Mouse (Mus musculus) embryonic facial prominence, embryonic 14.5 days (tissue): ENCODE measurements around the gene Zfp266. TPM values are rescaled to one million over a fixed set of nuclear protein-coding genes. Genes with fewer than 3 reads are reported as not detected.
A peak's percentile ranks its signal among the peaks of the same experiment; 100 is the strongest.

Experiments
- ATAC-seq: fragments of 200-750 bp; cut with Nextera tagmentation; 2 replicates; pipeline ENCODE4 v1.8.0; 2017; ENCODE audit warnings: low read depth, moderate number of reproducible peaks, moderate TSS enrichment
- DNase-seq: peaks from one replicate; pipeline ENCODE4 v3.0.0-alpha.2; 2015; ENCODE audit warnings: low spot score
- H3K27ac ChIP-seq: fragments of 300-500 bp; sonication (generic); replicated peaks from 2 replicates; pipeline ENCODE4 v1.5.1; 2014; ENCODE audit warnings: low read depth, mild to moderate bottlenecking, low read length, moderate library complexity
- H3K27me3 ChIP-seq: fragments of 300-500 bp; sonication (generic); replicated peaks from 2 replicates; pipeline ENCODE4 v1.6.1; 2014; ENCODE audit warnings: low read length; ENCODE audit not compliant: control insufficient read depth, insufficient read depth
- H3K36me3 ChIP-seq: fragments of 300-500 bp; sonication (generic); 2 replicates; pipeline ENCODE4 v1.6.1; 2014; ENCODE audit warnings: low read length, mixed read lengths; ENCODE audit not compliant: control insufficient read depth, insufficient read depth
- H3K4me1 ChIP-seq: fragments of 300-500 bp; sonication (generic); 2 replicates; pipeline ENCODE4 v1.6.1; 2014; ENCODE audit warnings: antibody characterized with exemption, low read length; ENCODE audit not compliant: control insufficient read depth, insufficient read depth
- H3K4me2 ChIP-seq: fragments of 300-500 bp; sonication (generic); 2 replicates; pipeline ENCODE4 v1.6.1; 2014; ENCODE audit warnings: low read depth, mild to moderate bottlenecking, low read length, moderate library complexity, mixed read lengths
- H3K4me3 ChIP-seq: fragments of 300-500 bp; sonication (generic); 2 replicates; pipeline ENCODE4 v1.5.1; 2014; ENCODE audit warnings: low read depth, mild to moderate bottlenecking, low read length
- H3K9ac ChIP-seq: fragments of 300-500 bp; sonication (generic); 2 replicates; pipeline ENCODE4 v1.6.1; 2014; ENCODE audit warnings: low read depth, mild to moderate bottlenecking, low read length, moderate library complexity, mixed read lengths
- H3K9me3 ChIP-seq: fragments of 300-500 bp; sonication (generic); 2 replicates; pipeline ENCODE4 v1.6.1; 2016; ENCODE audit warnings: low read length; ENCODE audit not compliant: control insufficient read depth
- WGBS: fragments of 180-500 bp; shearing (Covaris S2); extraction: QIAGEN DNeasy Blood & Tissue Kit; methylation state at CpG from one replicate; pipeline ENCODE4 v1.1.7; 2014; 5-methylcytosine and 5-hydroxymethylcytosine counted together
- polyA plus RNA-seq: library from polyadenylated mRNA; unstranded; fragments of >200 nt; fragmentation: Nextera tagmentation; extraction: Ambion mirVana; gene quantifications from 2 replicates; pipeline ENCODE4 v1.2.1, GENCODE M21; 2014

Gene Zfp266
- polyA plus RNA-seq, 1 experiment from 2014 or later, result 80.9 TPM

DNA sequence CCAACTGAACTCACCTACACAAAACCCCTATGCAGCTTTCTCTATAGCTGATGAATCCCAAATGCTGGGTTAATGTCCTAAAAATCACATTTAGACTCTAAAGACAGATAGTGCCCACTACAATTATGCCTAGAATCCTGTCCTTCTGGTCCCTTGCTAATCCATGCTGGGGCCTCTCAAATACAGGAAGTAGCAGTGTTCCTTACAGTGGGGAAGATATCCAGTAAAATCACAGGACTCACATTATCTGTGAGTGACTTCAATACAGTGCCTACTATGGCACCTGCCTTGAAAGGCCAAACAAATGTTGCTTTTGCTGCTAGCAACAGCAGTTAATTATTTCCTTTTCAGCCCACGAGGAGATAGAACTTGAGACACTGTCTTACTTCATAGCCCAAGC is 10.9 kb downstream of the Zfp266 start:
- peaks cover 65% of the 10 kb centered on the region for H3K36me3 ChIP-seq
- 40% methylated on average over 1 of the region's 1 CpGs for WGBS

DNA sequence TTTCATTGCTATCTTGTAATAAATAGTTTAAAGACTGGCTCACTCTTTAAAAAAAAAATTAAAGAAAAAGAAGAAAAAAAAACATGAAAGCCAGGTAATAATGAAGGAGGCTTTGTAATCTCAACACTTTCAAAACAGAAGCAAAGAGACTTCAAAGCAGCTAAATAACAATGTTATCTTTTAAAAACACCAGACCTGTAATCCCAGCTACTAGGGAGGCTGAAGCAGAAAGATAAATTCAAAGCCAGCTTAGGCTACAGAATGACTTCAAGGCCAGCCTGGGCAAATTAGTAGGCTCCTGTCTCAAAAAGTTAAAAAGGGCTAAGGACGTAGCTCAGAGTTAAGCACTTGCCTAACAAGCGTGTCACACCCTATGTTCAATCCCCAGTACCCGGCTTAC is 11.5 kb downstream of the Zfp266 start:
- DNase-seq (no peak), ATAC-seq (no peak)
- Histone ChIP-seq H3K4me3 (no peak overlapping the region), H3K36me3 (peaks cover 67% of the 10 kb centered on the region), H3K27me3 (no peaks in the 10 kb centered on the region), H3K9me3 (no peaks in the 10 kb centered on the region), H3K27ac (no peak overlapping the region), H3K4me2 (no peak overlapping the region), H3K4me1 (no peaks in the 10 kb centered on the region), H3K9ac (no peak overlapping the region)
- 72% methylated on average over 3 of the region's 3 CpGs for WGBS

More for the DNA sequence above, 10.9 kb downstream of the Zfp266 start:
- Histone ChIP-seq H3K9me3 (no peaks in the 10 kb centered on the region), H3K27ac (no peak overlapping the region), H3K4me2 (no peak overlapping the region), H3K27me3 (no peaks in the 10 kb centered on the region), H3K9ac (no peak overlapping the region), H3K4me1 (no peaks in the 10 kb centered on the region), H3K4me3 (no peak overlapping the region)
- ATAC-seq (no peak), DNase-seq (no peak)

DNA sequence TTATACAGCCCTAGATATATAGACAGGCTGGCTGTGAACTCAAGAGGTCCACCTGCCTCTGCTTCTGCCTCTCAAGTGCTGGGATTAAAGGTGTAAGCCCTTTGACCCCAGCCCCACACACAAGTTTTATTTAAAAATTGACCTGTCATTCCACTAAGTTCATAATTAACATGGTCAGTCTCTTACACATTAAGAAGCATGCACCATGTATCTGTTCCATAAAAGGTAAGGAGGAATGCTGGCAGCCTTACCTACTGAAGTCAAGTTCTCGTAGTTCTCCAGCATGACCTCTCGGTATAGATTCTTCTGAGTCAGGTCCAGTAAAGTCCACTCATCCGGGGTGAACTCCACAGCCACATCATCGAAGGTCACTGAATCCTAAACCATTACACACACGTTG is 16.4 kb downstream of the Zfp266 start:
- H3K4me2 ChIP-seq, result no peak overlapping the region
- no peak overlapping the region for H3K4me3 ChIP-seq
- no peaks in the 10 kb centered on the region for H3K4me1 ChIP-seq
- H3K27ac ChIP-seq, result no peak overlapping the region
- DNase-seq (no peak), ATAC-seq (no peak)
- H3K9ac ChIP-seq, result no peak overlapping the region
- peaks cover 79% of the 10 kb centered on the region for H3K36me3 ChIP-seq
- no peaks in the 10 kb centered on the region for H3K27me3 ChIP-seq
- 94% methylated on average over 5 of the region's 5 CpGs for WGBS
- no peaks in the 10 kb centered on the region for H3K9me3 ChIP-seq

DNA sequence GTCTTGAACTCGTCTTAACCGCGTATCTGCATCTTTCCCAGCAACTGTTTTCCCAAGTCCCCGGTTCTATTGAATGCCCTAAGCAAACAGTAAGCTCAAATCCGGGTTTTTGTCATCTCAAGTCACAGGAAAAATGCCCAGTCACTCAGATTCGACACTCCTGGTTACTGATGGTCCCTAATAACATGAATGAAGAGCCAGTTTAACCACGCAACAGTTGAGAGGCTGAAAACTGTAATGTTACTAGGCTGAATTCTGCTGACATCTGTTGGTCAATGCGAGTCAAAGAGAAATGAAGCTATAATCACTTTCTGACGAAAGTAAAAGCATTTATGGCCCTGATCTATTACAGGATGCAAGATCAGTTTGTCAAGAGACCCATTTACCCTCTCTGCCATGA is 27.9 kb downstream of the Zfp266 start:
- Histone ChIP-seq H3K36me3 (peaks cover 39% of the 10 kb centered on the region), H3K27me3 (no peaks in the 10 kb centered on the region), H3K4me3 (peak overlapping the region; percentile 81), H3K4me2 (peak overlapping the region; percentile 89), H3K9me3 (no peaks in the 10 kb centered on the region), H3K4me1 (peaks cover 8% of the 10 kb centered on the region; the same call in 1 of the 2 replicates), H3K27ac (peak overlapping the region; percentile 98), H3K9ac (peak overlapping the region; percentile 88)
- 6% methylated on average over 9 of the region's 9 CpGs for WGBS
- no peak; the same call in 1 of the 2 replicates for ATAC-seq
- peak; percentile 11 for DNase-seq

DNA sequence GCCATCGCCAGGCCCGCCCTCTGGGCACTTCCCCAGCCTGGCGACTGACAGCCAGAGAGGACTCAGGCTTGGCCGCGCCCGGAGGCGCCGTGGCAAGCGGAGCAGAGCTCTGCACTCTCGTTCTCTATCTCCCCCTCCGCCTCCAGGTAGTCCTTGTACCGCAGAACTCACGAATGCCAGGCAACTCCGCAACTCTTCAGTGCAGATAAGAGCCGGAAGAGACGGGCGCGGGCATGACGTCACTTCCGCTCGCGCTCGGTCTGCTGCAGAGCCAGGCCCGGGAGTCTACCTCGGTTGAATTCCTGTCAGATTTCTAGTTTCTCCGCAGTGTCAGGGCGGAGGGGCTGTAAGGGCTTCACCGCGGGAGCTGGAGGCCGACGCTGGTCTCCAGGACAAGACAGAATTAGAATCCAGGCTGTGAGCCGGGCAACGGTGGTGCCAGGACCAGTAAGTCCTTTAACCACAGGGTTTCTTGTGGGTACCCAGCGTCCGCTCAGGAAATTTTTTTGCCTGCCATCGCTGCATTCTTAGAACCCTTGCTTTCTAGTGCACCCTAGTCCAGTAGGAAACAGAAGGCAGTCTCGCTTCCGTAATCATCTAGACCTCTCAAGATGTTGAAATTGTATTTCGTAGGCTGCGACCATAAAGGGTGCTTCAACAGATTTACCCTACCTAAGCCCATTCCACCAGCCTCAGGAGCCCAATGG is 28.5 kb downstream of the Zfp266 start, which contains the start of gene Zfp426:
Gene Zfp426, minus strand, starts transcription at position 220 of the 707 bp plus-strand sequence.
- Histone ChIP-seq H3K36me3 (peaks cover 33% of the 10 kb centered on the region), H3K27me3 (no peaks in the 10 kb centered on the region), H3K9me3 (no peaks in the 10 kb centered on the region), H3K4me3 (peak within 1 kb of the TSS; percentile 81), H3K4me1 (peaks cover 8% of the 10 kb centered on the region; the same call in 1 of the 2 replicates), H3K9ac (peak within 1 kb of the TSS; percentile 88), H3K27ac (peak within 1 kb of the TSS; percentile 98), H3K4me2 (peak within 1 kb of the TSS; percentile 89)
- ATAC-seq, result peak; percentile 97
- DNase-seq, result peak; percentile 95
- WGBS, result under 1% methylated on average over 37 of the region's 40 CpGs

DNA sequence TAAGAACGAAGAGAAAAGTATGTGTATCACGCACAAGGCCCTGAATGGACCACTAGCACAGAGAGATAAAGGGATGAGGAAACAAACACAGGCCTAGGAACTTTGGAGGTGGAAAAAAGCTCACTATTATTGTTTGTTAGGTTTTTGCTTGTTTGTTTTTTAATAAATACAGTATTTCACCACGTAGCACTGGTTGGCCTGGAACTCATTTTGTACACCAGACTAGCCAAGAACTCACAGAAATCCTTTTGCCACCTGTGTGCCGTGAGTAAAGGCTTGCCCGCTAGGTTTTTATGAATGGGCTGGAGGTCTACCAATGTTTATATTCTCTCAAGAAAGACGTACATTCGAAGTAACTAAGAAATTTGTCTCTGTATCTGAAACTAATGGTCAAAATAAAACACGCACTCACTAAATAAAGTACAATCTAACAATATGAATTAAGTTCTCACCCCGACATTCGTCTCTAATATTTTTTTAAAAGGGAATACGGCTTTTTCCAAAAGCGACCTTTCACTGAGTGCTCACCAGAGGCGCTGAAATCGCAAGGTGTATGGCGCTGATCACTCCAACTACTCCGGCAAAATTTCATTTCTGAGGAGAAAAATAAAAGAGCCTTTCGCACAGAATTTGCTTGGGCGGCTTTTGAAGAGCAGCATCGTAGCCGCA is 29.2 kb downstream of the Zfp266 start:
- Histone ChIP-seq H3K36me3 (peaks cover 27% of the 10 kb centered on the region), H3K27ac (peak overlapping the region; percentile 98), H3K9ac (peak overlapping the region; percentile 88), H3K27me3 (no peaks in the 10 kb centered on the region), H3K4me1 (peaks cover 8% of the 10 kb centered on the region; the same call in 1 of the 2 replicates), H3K4me3 (peak overlapping the region; percentile 81), H3K4me2 (peak overlapping the region; percentile 89), H3K9me3 (no peaks in the 10 kb centered on the region)
- DNase-seq (no peak), ATAC-seq (no peak)
- 10% methylated on average over 20 of the region's 20 CpGs for whole genome bisulfite sequencing

DNA sequence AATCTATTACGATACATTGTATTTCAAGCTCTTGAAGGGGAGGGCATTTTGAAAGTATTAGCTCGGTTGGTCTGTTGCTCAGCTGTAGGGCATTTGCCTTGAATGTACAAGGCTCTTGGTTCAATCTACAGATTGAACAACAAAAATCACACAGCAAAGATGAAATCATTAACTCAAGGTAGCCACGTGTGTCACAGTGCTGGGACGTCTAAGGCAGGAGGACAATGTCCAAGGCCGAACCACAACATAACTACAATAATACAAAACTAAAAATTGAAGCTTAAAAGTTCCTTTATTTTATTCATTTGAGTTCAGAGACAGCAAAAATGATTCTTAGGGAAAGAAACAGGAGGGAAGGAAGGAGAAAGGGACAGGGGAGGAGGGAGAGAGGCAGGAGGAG is 31.7 kb downstream of the Zfp266 start:
- H3K36me3 ChIP-seq, result peaks cover 31% of the 10 kb centered on the region
- WGBS, result 89% methylated on average over 5 of the region's 5 CpGs
- ATAC-seq (no peak), DNase-seq (no peak)
- H3K4me2 ChIP-seq, result no peak overlapping the region
- no peaks in the 10 kb centered on the region for H3K27me3 ChIP-seq
- H3K9ac ChIP-seq, result no peak overlapping the region
- H3K9me3 ChIP-seq, result no peaks in the 10 kb centered on the region
- H3K27ac ChIP-seq, result no peak overlapping the region
- peaks cover 8% of the 10 kb centered on the region; the same call in 1 of the 2 replicates for H3K4me1 ChIP-seq
- H3K4me3 ChIP-seq, result no peak overlapping the region

DNA sequence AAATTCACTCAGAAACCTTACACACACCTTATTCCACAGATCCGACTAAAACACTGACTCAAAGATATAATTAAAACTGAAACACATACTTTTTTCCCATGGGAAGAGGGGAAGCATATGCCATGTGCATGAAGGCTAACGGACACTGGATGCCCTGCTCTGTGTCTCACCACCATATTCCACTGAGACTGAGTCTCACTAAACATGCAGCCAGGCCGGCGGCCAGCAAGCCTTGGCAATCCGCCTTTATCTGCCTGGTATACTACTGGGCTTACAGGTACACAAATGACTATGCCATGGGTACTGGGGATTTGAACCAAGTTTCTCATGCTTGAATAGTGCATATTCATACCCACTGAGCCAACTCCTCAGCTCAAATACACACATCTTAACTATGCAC is 41.8 kb downstream of the Zfp266 start:
- Histone ChIP-seq H3K4me3 (no peak overlapping the region), H3K4me2 (no peak overlapping the region), H3K27ac (no peak overlapping the region), H3K27me3 (no peaks in the 10 kb centered on the region), H3K9ac (no peak overlapping the region), H3K9me3 (no peaks in the 10 kb centered on the region), H3K4me1 (no peaks in the 10 kb centered on the region), H3K36me3 (peaks cover 73% of the 10 kb centered on the region)
- WGBS, result 92% methylated on average over 5 of the region's 5 CpGs
- ATAC-seq (no peak), DNase-seq (no peak)
